Mouse (Mus musculus): ENCODE data around the gene Tctn1. TPM values are rescaled to one million over a fixed set of nuclear protein-coding genes. Genes with fewer than 3 reads are reported as not detected.

The Tctn1 gene
- polyA plus RNA-seq, 1 experiment from 2014 or later: 0.74 TPM

DNA sequence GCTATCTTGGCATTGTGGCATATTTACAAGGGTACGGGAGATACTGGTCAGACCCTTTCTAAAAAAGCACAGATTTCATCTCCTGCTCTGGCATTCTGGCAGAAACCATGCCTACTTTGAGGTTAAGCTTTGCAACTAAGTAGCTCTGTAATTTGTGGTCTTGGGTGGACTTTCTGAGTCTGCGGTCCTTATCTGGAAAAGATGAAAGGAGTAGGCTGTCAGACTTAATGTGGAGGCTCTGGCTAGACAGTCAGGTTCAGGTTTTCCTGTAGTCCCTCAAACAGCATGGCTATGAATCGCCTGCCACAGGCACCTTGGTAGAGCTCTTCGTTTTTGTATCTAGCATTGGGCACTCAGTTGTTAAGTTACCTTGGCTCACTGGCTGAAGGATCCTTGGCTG lies 22.8 kb upstream of the Tctn1 start:
- WGBS (ENCODE audit: insufficient replicate concordance): 48% methylated on average over 4 of the region's 4 CpGs
- H3K4me1 ChIP-seq (ENCODE audit: control insufficient read depth, low read depth, low read length): peaks cover 52% of the 10 kb centered on the region
- no peak overlapping the region for H3K4me2 ChIP-seq (ENCODE audit: low read depth, low read length)
- H3K4me3 ChIP-seq (ENCODE audit: low read depth, low read length): no peak overlapping the region
- H3K9me3 ChIP-seq (replicated peaks; ENCODE audit: control insufficient read depth, low read length): no peaks in the 10 kb centered on the region
- H3K27me3 ChIP-seq (ENCODE audit: control insufficient read depth, insufficient read depth, low read depth, low read length): no peaks in the 10 kb centered on the region
- H3K27ac ChIP-seq (ENCODE audit: low read length): no peak overlapping the region
- ATAC-seq (ENCODE audit: low read depth): no peak
- peaks cover 6% of the 10 kb centered on the region; the same call in 1 of the 2 replicates for H3K36me3 ChIP-seq (ENCODE audit: control insufficient read depth, insufficient read depth)
- no peak overlapping the region for H3K9ac ChIP-seq (ENCODE audit: low read depth, low read length)

DNA sequence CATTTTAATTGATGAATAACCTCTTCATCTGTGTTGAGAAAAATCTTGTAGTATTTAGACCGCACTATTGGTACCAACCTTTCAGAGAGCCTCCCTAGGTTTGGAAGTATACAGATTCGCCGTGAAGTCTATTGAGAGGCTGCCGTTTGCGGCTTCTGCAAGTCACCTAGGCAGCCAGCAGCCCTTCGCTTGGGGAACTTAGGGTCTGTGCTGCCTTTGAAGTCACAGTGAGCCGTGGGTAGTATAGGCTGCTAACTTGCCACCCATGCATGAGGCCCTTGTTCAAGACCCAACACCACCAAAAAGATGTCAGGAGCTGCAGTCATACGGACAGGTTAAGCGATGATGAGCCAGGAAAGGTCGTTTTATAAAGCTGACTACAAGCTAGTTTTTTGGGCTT lies 21.9 kb upstream of the Tctn1 start:
- H3K27me3 ChIP-seq (ENCODE audit: control insufficient read depth, insufficient read depth, low read depth, low read length): no peaks in the 10 kb centered on the region
- H3K9me3 ChIP-seq (replicated peaks; ENCODE audit: control insufficient read depth, low read length): no peaks in the 10 kb centered on the region
- H3K4me1 ChIP-seq (ENCODE audit: control insufficient read depth, low read depth, low read length): peaks cover 46% of the 10 kb centered on the region
- peak overlapping the region; percentile 93 for H3K4me2 ChIP-seq (ENCODE audit: low read depth, low read length)
- H3K9ac ChIP-seq (ENCODE audit: low read depth, low read length): peak overlapping the region; percentile 38; the same call in 1 of the 2 replicates
- ATAC-seq (ENCODE audit: low read depth): no peak
- WGBS (ENCODE audit: insufficient replicate concordance): 81% methylated on average over 10 of the region's 10 CpGs
- H3K4me3 ChIP-seq (ENCODE audit: low read depth, low read length): peak overlapping the region; percentile 95
- H3K36me3 ChIP-seq (ENCODE audit: control insufficient read depth, insufficient read depth): peaks cover 6% of the 10 kb centered on the region; the same call in 1 of the 2 replicates
- no peak overlapping the region for H3K27ac ChIP-seq (ENCODE audit: low read length)

DNA sequence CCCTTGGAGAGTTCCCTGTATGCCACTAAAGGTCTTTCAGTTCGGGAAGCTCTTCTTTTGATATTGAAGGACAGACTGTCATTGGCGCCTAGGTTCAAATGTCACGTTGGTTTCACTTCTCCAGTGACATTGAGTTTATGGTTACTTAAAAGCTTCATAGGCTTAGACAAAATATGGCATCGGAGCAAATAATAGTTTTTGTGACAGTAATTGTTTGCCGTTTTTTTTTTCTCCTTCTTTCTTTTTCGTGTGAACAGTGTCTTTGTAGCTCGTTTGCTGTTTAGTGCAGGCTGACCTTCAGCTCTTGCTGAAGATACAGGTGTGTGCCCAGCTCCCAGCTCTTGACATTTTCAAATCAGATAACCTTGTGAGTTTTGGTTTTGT lies 21.5 kb upstream of the Tctn1 start:
- no peaks in the 10 kb centered on the region for H3K9me3 ChIP-seq (replicated peaks; ENCODE audit: control insufficient read depth, low read length)
- no peak overlapping the region for H3K27ac ChIP-seq (ENCODE audit: low read length)
- H3K4me1 ChIP-seq (ENCODE audit: control insufficient read depth, low read depth, low read length): peaks cover 46% of the 10 kb centered on the region
- peak overlapping the region; percentile 93 for H3K4me2 ChIP-seq (ENCODE audit: low read depth, low read length)
- H3K4me3 ChIP-seq (ENCODE audit: low read depth, low read length): peak overlapping the region; percentile 95
- peaks cover 2% of the 10 kb centered on the region; the same call in 1 of the 2 replicates for H3K27me3 ChIP-seq (ENCODE audit: control insufficient read depth, insufficient read depth, low read depth, low read length)
- WGBS (ENCODE audit: insufficient replicate concordance): 45% methylated on average over 7 of the region's 7 CpGs
- peak overlapping the region; percentile 90 for H3K9ac ChIP-seq (ENCODE audit: low read depth, low read length)
- no peak for ATAC-seq (ENCODE audit: low read depth)
- peaks cover 6% of the 10 kb centered on the region; the same call in 1 of the 2 replicates for H3K36me3 ChIP-seq (ENCODE audit: control insufficient read depth, insufficient read depth)

- H3K4me1 ChIP-seq (ENCODE audit: control insufficient read depth, low read depth, low read length): peaks cover 45% of the 10 kb centered on the region
- peak overlapping the region; percentile 95 for H3K4me3 ChIP-seq (ENCODE audit: low read depth, low read length)
- H3K9me3 ChIP-seq (replicated peaks; ENCODE audit: control insufficient read depth, low read length): no peaks in the 10 kb centered on the region
- peak overlapping the region; percentile 50 for H3K27ac ChIP-seq (ENCODE audit: low read length)
- H3K9ac ChIP-seq (ENCODE audit: low read depth, low read length): peak overlapping the region; percentile 90
- H3K4me2 ChIP-seq (ENCODE audit: low read depth, low read length): peak overlapping the region; percentile 93
- H3K27me3 ChIP-seq (ENCODE audit: control insufficient read depth, insufficient read depth, low read depth, low read length): peaks cover 5% of the 10 kb centered on the region; the same call in 1 of the 2 replicates
- no peak for ATAC-seq (ENCODE audit: low read depth)
- WGBS (ENCODE audit: insufficient replicate concordance): under 1% methylated on average over 34 of the region's 34 CpGs
- H3K36me3 ChIP-seq (ENCODE audit: control insufficient read depth, insufficient read depth): peaks cover 6% of the 10 kb centered on the region; the same call in 1 of the 2 replicates
Measured at GRCm38 (mm10) chr5:122285029-122285766, 20.9 kb upstream of the Tctn1 start.

DNA sequence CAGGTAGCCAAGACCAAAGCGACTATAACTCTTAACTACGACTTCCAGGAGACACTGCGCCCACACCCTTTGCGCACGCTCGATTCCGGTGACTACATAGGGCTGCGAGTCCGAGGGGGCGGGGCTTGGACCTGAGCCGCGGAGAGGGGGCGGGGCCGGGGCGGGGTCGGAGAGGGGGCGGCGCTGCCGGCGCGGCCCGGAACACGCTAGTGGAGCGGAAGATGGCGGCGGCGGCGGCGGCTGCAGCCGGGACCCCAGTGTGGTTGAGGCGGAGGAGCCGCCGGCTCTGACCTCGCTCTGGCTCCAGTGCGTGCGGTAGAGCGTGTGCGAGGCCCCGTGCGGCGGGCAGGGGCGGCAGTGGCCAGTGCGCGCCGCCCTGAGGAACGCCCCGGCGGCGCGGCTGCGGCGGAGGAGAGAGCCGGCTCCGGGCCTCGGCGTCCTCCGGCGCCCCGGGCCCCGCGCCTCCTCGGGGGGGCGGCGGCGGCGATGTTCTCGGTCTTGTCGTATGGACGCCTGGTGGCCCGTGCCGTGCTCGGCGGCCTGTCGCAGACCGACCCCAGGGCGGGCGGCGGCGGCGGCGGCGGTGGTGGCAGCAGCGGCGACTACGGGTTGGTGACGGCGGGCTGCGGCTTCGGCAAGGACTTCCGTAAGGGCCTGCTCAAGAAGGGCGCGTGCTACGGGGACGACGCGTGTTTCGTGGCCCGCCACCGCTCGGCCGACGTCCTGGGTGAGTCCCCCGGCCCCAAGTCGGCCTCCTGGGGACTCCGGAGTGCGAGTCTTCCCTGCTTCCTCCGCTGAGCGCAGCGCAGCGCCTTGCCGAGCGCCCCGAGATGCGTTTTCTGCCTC lies 20.1 kb upstream of the Tctn1 start, which contains the start of gene Pptc7:
Pptc7 (plus strand) TSS at position 183 of the 846 bp plus-strand sequence.
- Histone ChIP-seq H3K27ac (ENCODE audit: low read length) (peak within 1 kb of the TSS; percentile 50), H3K27me3 (ENCODE audit: control insufficient read depth, insufficient read depth, low read depth, low read length) (peaks cover 5% of the 10 kb centered on the region; the same call in 1 of the 2 replicates), H3K9ac (ENCODE audit: low read depth, low read length) (peak within 1 kb of the TSS; percentile 90), H3K36me3 (ENCODE audit: control insufficient read depth, insufficient read depth) (peaks cover 6% of the 10 kb centered on the region; the same call in 1 of the 2 replicates), H3K4me1 (ENCODE audit: control insufficient read depth, low read depth, low read length) (peaks cover 45% of the 10 kb centered on the region), H3K9me3 (replicated peaks; ENCODE audit: control insufficient read depth, low read length) (no peaks in the 10 kb centered on the region), H3K4me2 (ENCODE audit: low read depth, low read length) (peak within 1 kb of the TSS; percentile 93), H3K4me3 (ENCODE audit: low read depth, low read length) (peak within 1 kb of the TSS; percentile 95)
- WGBS (ENCODE audit: insufficient replicate concordance): under 1% methylated on average over 108 of the region's 114 CpGs
- ATAC-seq (ENCODE audit: low read depth): peak; percentile 91

GRCm38 (mm10) chr5:122283828-122284182 lies 19.5 kb upstream of the Tctn1 start:
- Histone ChIP-seq H3K9ac (ENCODE audit: low read depth, low read length) (peak overlapping the region; percentile 38; the same call in 1 of the 2 replicates), H3K4me1 (ENCODE audit: control insufficient read depth, low read depth, low read length) (peaks cover 45% of the 10 kb centered on the region), H3K27ac (ENCODE audit: low read length) (no peak overlapping the region)

GRCm38 (mm10) chr5:122280827-122281462 lies 16.7 kb upstream of the Tctn1 start:
- Histone ChIP-seq H3K4me2 (ENCODE audit: low read depth, low read length) (no peak overlapping the region), H3K9ac (ENCODE audit: low read depth, low read length) (no peak overlapping the region), H3K36me3 (ENCODE audit: control insufficient read depth, insufficient read depth) (no peaks in the 10 kb centered on the region), H3K4me1 (ENCODE audit: control insufficient read depth, low read depth, low read length) (peaks cover 22% of the 10 kb centered on the region), H3K9me3 (replicated peaks; ENCODE audit: control insufficient read depth, low read length) (no peaks in the 10 kb centered on the region), H3K4me3 (ENCODE audit: low read depth, low read length) (no peak overlapping the region), H3K27me3 (ENCODE audit: control insufficient read depth, insufficient read depth, low read depth, low read length) (peaks cover 5% of the 10 kb centered on the region; the same call in 1 of the 2 replicates), H3K27ac (ENCODE audit: low read length) (no peak overlapping the region)
- ATAC-seq (ENCODE audit: low read depth): no peak
- WGBS (ENCODE audit: insufficient replicate concordance): 32% methylated on average over 19 of the region's 19 CpGs

More at GRCm38 (mm10) chr5:122283828-122284182, 19.5 kb upstream of the Tctn1 start:
- ATAC-seq (ENCODE audit: low read depth): no peak
- no peaks in the 10 kb centered on the region for H3K9me3 ChIP-seq (replicated peaks; ENCODE audit: control insufficient read depth, low read length)
- peak overlapping the region; percentile 93 for H3K4me2 ChIP-seq (ENCODE audit: low read depth, low read length)
- 4% methylated on average over 2 of the region's 2 CpGs for WGBS (ENCODE audit: insufficient replicate concordance)
- H3K36me3 ChIP-seq (ENCODE audit: control insufficient read depth, insufficient read depth): peaks cover 6% of the 10 kb centered on the region; the same call in 1 of the 2 replicates
- peak overlapping the region; percentile 95 for H3K4me3 ChIP-seq (ENCODE audit: low read depth, low read length)
- peaks cover 5% of the 10 kb centered on the region; the same call in 1 of the 2 replicates for H3K27me3 ChIP-seq (ENCODE audit: control insufficient read depth, insufficient read depth, low read depth, low read length)

- no peak overlapping the region for H3K9ac ChIP-seq (ENCODE audit: low read depth, low read length)
Measured at GRCm38 (mm10) chr5:122280422-122280826, 16.2 kb upstream of the Tctn1 start.

More at GRCm38 (mm10) chr5:122280422-122280826, 16.2 kb upstream of the Tctn1 start:
- H3K4me3 ChIP-seq (ENCODE audit: low read depth, low read length): no peak overlapping the region
- H3K27ac ChIP-seq (ENCODE audit: low read length): 0 out of 2 replicates have a peak overlapping the region, but pooled peaks have one; percentile 0
- H3K27me3 ChIP-seq (ENCODE audit: control insufficient read depth, insufficient read depth, low read depth, low read length): peaks cover 5% of the 10 kb centered on the region; the same call in 1 of the 2 replicates
- ATAC-seq (ENCODE audit: low read depth): no peak
- peaks cover 18% of the 10 kb centered on the region for H3K4me1 ChIP-seq (ENCODE audit: control insufficient read depth, low read depth, low read length)
- H3K9me3 ChIP-seq (replicated peaks; ENCODE audit: control insufficient read depth, low read length): no peaks in the 10 kb centered on the region
- no peaks in the 10 kb centered on the region for H3K36me3 ChIP-seq (ENCODE audit: control insufficient read depth, insufficient read depth)
- 33% methylated on average over 6 of the region's 6 CpGs for WGBS (ENCODE audit: insufficient replicate concordance)
- H3K4me2 ChIP-seq (ENCODE audit: low read depth, low read length): no peak overlapping the region

Data from liver, embryonic 16.5 days (tissue).